Comparison of ENCODE assay signal across 13 mouse cellular contexts in genomic region chr9:56462606-56463005, GRCm38 (mm10). TPM values are rescaled to one million over a fixed set of nuclear protein-coding genes. Genes with fewer than 3 reads are reported as not detected.
DNase-seq lines count a peak whose midpoint lies in the region; ATAC-seq and TF ChIP-seq lines count a peak whose summit lies in the region.
"Had no signal": no experiment of that assay in that cellular context is flagged by ENCODE, and none has a peak within 500 bp of the region (broad histone marks: within the 10 kb centered on the region; RNA-seq: fewer than 3 reads in every experiment).

No protein-coding gene starts in this region.

- peaks cover 5% of the 10 kb centered on the region; the same call in 1 of the 2 replicates for H3K36me3 ChIP-seq in heart, postnatal 0 days (replicated peaks; ENCODE audit: control insufficient read depth, insufficient read depth, low read length)
- H3K36me3 ChIP-seq in lung, embryonic 14.5 days (ENCODE audit: insufficient read depth) = 0 out of 2 replicates have a peak, but pooled peaks cover 4% of the 10 kb centered on the region
- H3K36me3 ChIP-seq: hindbrain, embryonic 15.5 days had no signal

- no peak for TF ChIP-seq EP300 in heart, postnatal 0 days (IDR thresholded peaks at IDR 0.05; ENCODE audit: low read depth)

- H3K4me1 ChIP-seq in heart, postnatal 0 days (ENCODE audit: control insufficient read depth, insufficient read depth) = peaks cover 42% of the 10 kb centered on the region
- H3K4me1 ChIP-seq in lung, embryonic 14.5 days (ENCODE audit: insufficient read depth) = peaks cover 37% of the 10 kb centered on the region

- no peak for TF ChIP-seq CTCF in heart, postnatal 0 days (IDR thresholded peaks at IDR 0.05; ENCODE audit: low read depth)
- TF ChIP-seq CTCF in lung, embryonic 14.5 days (IDR thresholded peaks at IDR 0.05; ENCODE audit: low read depth) = no peak

- peak; percentile 18 for DNase-seq in adrenal gland, postnatal 25 days
- DNase-seq in adrenal gland, adult 8-10 months = no peak
- no peak for DNase-seq in heart, postnatal 0 days (ENCODE audit: low spot score)
- no peak for DNase-seq in heart, postnatal 4 days
- DNase-seq in lung, embryonic 14.5 days = peak; percentile 12
- DNase-seq in lung, postnatal 14 days = no peak
- DNase-seq in cerebellum, adult 9-11 months = peak; percentile 53
- no peak for DNase-seq in natural killer cell, adult 2 months (ENCODE audit: low spot score in 2 of 2)
- DNase-seq: liver, embryonic 13.5 days; right cerebral cortex, postnatal 25 days; thymus, postnatal 14 days had no signal

- no peak overlapping the region for H3K9ac ChIP-seq in heart, postnatal 0 days (replicated peaks; ENCODE audit: low read depth, low read length)
- no peak overlapping the region for H3K9ac ChIP-seq in lung, embryonic 14.5 days
- H3K9ac ChIP-seq: hindbrain, embryonic 15.5 days; liver, embryonic 13.5 days had no signal

- ATAC-seq in heart, postnatal 0 days (ENCODE audit: insufficient read depth, low read depth) = no peak
- no peak for ATAC-seq in lung, embryonic 14.5 days (ENCODE audit: insufficient read depth)

- no peaks in the 10 kb centered on the region for H3K9me3 ChIP-seq in heart, postnatal 0 days (replicated peaks; ENCODE audit: control insufficient read depth, low read length)
- H3K9me3 ChIP-seq in lung, embryonic 14.5 days (ENCODE audit: low read depth, low read length) = no peaks in the 10 kb centered on the region
- H3K9me3 ChIP-seq: G1E; hindbrain, embryonic 15.5 days; liver, embryonic 13.5 days had no signal

- H3K27me3 ChIP-seq in heart, postnatal 0 days (ENCODE audit: control insufficient read depth, insufficient read depth, low read length) = no peaks in the 10 kb centered on the region
- no peaks in the 10 kb centered on the region for H3K27me3 ChIP-seq in lung, embryonic 14.5 days (ENCODE audit: insufficient read depth, low read length)
- H3K27me3 ChIP-seq: hindbrain, embryonic 15.5 days; liver, embryonic 13.5 days had no signal

- no peak overlapping the region for H3K4me2 ChIP-seq in heart, postnatal 0 days (ENCODE audit: low read depth, low read length)
- H3K4me2 ChIP-seq in lung, embryonic 14.5 days = no peak overlapping the region
- H3K4me2 ChIP-seq: hindbrain, embryonic 15.5 days; liver, embryonic 13.5 days had no signal

- WGBS in heart, postnatal 0 days = 74% methylated on average over 1 of the region's 1 CpGs
- 67% methylated on average over 1 of the region's 1 CpGs for WGBS in lung, embryonic 14.5 days

- H3K27ac ChIP-seq in heart, postnatal 0 days (ENCODE audit: low read depth) = peak overlapping the region; percentile 70
- peak overlapping the region; percentile 88 for H3K27ac ChIP-seq in lung, embryonic 14.5 days (ENCODE audit: low read depth)
- H3K27ac ChIP-seq: hindbrain, embryonic 15.5 days; liver, embryonic 13.5 days had no signal

- H3K4me3 ChIP-seq in heart, postnatal 0 days (ENCODE audit: low read depth, low read length) = no peak overlapping the region
- no peak overlapping the region for H3K4me3 ChIP-seq in lung, embryonic 14.5 days (ENCODE audit: low read depth, low read length)
- H3K4me3 ChIP-seq: hindbrain, embryonic 15.5 days; liver, embryonic 13.5 days had no signal

RNA-seq across cellular contexts. Expression of gene Hmg20a, which starts 44.2 kb away (rescaled TPM):
- 41.6 and 52.3 TPM in 2 replicates for total RNA-seq in adrenal gland, postnatal 25 days (2021)
- total RNA-seq in adrenal gland, adult 8-10 months (2022) = 10 to 100 TPM; 48.6 to 62.3 (median 54.7) TPM
- total RNA-seq in heart, postnatal 0 days (2014; rRNA removed; ENCODE audit: low replicate concordance) = 28.6 and 30.1 TPM in 2 replicates
- polyA plus RNA-seq in heart, postnatal 0 days (2015; fragmentation: Nextera tagmentation; extraction: Ambion mirVana) = 31.5 and 34.3 TPM in 2 replicates
- total RNA-seq in heart, postnatal 4 days (2021) = 10 to 100 TPM; 39.6 to 43.0 TPM
- 59.9 and 60.0 TPM in 2 replicates for polyA plus RNA-seq in lung, embryonic 14.5 days (2014; fragmentation: Nextera tagmentation; extraction: Ambion mirVana)

RNA-seq across cellular contexts. Expression of gene Peak1, which starts 44.7 kb away (rescaled TPM):
- 61.1 and 64.9 TPM in 2 replicates for total RNA-seq in adrenal gland, postnatal 25 days (2021)
- 10 to 100 TPM; 54.2 to 77.2 (median 64.8) TPM for total RNA-seq in adrenal gland, adult 8-10 months (2022)
- total RNA-seq in heart, postnatal 0 days (2014; rRNA removed; ENCODE audit: low replicate concordance) = 19.7 and 28.7 TPM in 2 replicates
- 7.3 and 8.1 TPM in 2 replicates for polyA plus RNA-seq in heart, postnatal 0 days (2015; fragmentation: Nextera tagmentation; extraction: Ambion mirVana)
- total RNA-seq in heart, postnatal 4 days (2021) = 10 to 100 TPM; 49.2 to 55.0 TPM
- 32.2 and 34.9 TPM in 2 replicates for polyA plus RNA-seq in lung, embryonic 14.5 days (2014; fragmentation: Nextera tagmentation; extraction: Ambion mirVana)

Comparison
In these comparisons a context has a peak if more than half of its experiments do, and no peak if none do; other contexts are left out.
1. DNase-seq: peak in adrenal gland, postnatal 25 days (single experiment), lung, embryonic 14.5 days (single experiment) and cerebellum, adult 9-11 months (single experiment); none in adrenal gland, adult 8-10 months (single experiment), heart, postnatal 0 days (single experiment), heart, postnatal 4 days (single experiment), lung, postnatal 14 days (single experiment) and natural killer cell, adult 2 months (0 of 2).